Mouse (Mus musculus) ES-Bruce4 (cell line): Measurements from ENCODE around the gene Edn3.

ENCODE experiments used
- CTCF ChIP-seq: IDR thresholded peaks from one replicate; pipeline ENCODE4 v1.8.1; 2011; ENCODE audit warnings: low read depth, low read length
- POLR2A ChIP-seq: IDR thresholded peaks from one replicate; pipeline ENCODE4 v1.8.1; 2011; ENCODE audit warnings: low read length; ENCODE audit not compliant: insufficient read depth

- TF ChIP-seq CTCF, result no peak
- TF ChIP-seq POLR2A, result no peak
Observed at GRCm38 (mm10) chr2:174793181-174793580, 32.8 kb downstream of the Edn3 start.
